Mouse (Mus musculus): Measurements from ENCODE around the gene Cox6a2. TPM values are rescaled to one million over a fixed set of nuclear protein-coding genes. Genes with fewer than 3 reads are reported as not detected.

Gene Cox6a2
- total RNA-seq (2021): 1,000 to 10,000 TPM; 2,394 to 2,415 TPM

DNA sequence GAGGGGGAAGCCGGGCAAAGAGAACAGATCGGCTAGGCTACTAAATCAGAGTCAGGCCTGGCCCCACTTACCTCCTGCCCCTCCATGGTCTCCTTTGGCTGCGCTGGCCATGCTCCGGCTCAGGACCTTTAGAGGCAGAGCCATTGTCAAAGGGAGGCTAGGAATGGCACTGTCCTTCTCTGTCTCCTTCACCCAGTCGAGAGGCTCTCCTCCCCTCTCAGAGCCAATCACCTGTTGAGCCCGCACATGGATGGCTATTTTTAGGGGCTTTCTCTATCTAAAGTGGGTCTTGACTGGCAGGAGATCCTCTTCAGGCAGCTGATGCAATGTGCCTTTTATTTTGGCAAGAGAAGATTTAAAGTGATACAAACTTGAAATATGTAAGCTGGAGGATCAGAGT lies at the start of gene Cox6a2:
Gene Cox6a2 (minus strand): TSS at position 236 of the 400 bp plus-strand sequence.
- DNase-seq (ENCODE audit: low spot score): peak; percentile 16
- intact Hi-C loops (cut with DNase I): loop anchor here (5.0 kb wide), 1 partner anchor 199 kb away; no protein-coding TSS in a partner anchor

GRCm38 (mm10) chr7:128255757-128256156 lies 49.6 kb upstream of the Cox6a2 start:
- intact Hi-C loops (cut with DNase I): no loop called here
- DNase-seq (ENCODE audit: low spot score): no peak

DNA sequence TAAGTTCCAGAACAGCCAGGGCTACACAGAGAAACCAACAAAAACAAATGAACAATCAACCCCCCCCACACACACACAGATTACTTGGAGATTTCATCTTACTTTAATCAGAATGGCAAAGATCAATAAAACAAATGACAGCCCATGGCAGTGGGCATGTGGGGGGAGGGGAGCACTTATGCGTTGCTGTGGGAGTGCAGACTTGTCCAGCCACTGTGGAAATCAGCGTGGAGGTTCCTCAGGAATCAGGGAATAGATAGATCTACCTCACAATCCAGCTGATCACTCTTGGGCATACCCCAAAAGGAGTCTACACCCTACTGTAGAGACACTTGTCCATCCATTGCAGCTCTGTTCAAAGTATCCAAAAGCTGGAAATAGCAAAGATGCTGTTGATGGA lies 48.8 kb upstream of the Cox6a2 start:
- DNase-seq (ENCODE audit: low spot score): no peak
- intact Hi-C loops (cut with DNase I): no loop called here

- no peak for DNase-seq (ENCODE audit: low spot score)
- intact Hi-C loops (cut with DNase I): no loop called here
These were observed 46.4 kb upstream of the Cox6a2 start for GRCm38 (mm10) chr7:128252609-128253008.

DNA sequence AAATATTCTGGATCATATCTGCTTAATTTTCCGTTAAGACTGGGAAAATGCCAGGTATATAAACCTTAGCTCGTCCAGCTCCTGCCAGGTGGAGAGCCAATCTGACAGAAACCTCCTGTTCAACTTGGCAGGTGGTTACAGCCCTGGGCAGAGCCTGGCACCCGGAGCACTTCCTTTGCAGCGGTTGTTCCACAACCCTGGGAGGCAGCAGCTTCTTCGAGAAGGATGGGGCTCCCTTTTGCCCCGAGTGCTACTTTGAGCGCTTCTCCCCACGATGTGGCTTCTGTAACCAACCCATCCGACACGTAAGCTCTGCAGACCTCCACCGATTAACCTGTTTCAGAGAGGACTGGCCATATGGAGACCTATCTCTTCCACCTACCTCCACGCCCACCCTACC lies 45.8 kb upstream of the Cox6a2 start:
- intact Hi-C loops (cut with DNase I): no loop called here
- DNase-seq (ENCODE audit: low spot score): no peak

DNA sequence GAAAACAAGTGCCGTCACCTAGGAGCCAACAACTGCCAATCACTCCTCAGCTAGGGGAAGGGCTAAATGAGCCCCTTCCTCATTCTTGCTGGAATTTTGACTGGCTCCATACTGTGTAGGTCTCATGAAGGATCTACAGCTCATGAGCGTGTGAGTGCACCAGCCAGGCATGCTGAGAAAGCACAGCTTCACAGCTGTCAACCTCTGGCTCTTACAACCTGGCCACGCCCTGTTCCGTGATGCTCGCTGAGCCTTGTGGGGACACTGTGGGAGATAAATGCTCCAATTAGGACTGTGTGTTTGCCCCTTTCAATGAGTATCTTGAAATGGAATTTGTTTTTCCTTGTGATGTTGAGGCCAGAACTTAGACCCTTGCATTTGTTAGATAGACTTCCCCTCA lies 43.8 kb upstream of the Cox6a2 start:
- no peak for DNase-seq (ENCODE audit: low spot score)
- intact Hi-C loops (cut with DNase I): loop anchor here (2.0 to 10.0 kb wide), 3 partner anchors 47 to 445 kb away; no protein-coding TSS in a partner anchor

DNA sequence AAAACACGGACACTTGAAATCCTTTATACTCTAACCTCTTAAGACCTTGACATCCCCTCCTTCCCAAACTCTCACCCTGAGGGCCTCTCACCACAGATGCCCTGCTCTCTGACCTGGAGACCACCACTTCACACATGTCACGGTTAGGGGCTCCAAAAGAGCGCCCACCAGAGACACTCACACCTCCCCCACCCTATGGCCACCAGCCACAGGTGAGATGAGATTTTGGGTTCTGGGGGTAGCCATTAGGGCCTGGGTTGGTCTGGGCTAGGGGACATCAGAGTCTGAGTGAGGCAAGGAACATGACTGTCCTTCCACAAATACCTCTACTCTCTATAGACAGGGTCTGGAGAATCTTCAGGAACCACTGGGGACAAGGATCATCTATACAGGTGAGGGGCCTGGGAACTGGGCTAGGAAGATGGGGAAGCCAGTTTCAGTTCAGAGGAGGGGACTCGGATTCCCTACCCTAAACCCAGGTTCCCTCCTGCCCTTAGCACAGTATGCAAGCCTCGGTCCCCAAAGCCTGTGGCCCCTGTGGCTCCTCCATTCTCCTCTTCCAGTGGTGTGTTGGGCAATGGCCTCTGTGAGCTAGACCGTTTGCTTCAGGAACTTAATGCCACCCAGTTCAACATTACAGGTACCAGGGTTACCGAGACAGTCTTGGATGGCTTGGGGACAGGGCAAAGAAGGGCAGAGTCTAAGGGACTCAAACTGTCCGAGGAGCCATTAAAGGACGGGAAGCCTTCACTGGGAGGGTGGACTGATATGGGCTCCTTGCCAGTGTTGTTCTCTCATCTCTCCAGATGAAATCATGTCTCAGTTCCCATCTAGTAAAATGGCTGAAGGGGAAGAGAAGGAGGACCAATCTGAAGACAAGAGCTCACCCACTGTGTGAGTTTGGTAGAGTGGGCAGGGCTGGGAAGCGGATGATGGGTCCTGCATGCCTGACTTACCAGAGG lies 42.2 kb upstream of the Cox6a2 start:
- intact Hi-C loops (cut with DNase I): loop anchor here (2.0 to 10.0 kb wide), 3 partner anchors 48 to 446 kb away; no protein-coding TSS in a partner anchor
- no peak for DNase-seq (ENCODE audit: low spot score)

GRCm38 (mm10) chr7:128247443-128247842 lies 41.3 kb upstream of the Cox6a2 start:
- peak; percentile 70 for DNase-seq (ENCODE audit: low spot score)
- intact Hi-C loops (cut with DNase I): loop anchor here (10.0 kb wide), 1 partner anchor 447 kb away; no protein-coding TSS in a partner anchor

GRCm38 (mm10) chr7:128246496-128247391 lies 40.6 kb upstream of the Cox6a2 start, which contains the start of gene Tgfb1i1:
Tgfb1i1 (plus strand) TSS chr7:128246812.
- intact Hi-C loops (cut with DNase I): loop anchor here (10.0 kb wide), 1 partner anchor 448 kb away; no protein-coding TSS in a partner anchor
- DNase-seq (ENCODE audit: low spot score): peak; percentile 70

DNA sequence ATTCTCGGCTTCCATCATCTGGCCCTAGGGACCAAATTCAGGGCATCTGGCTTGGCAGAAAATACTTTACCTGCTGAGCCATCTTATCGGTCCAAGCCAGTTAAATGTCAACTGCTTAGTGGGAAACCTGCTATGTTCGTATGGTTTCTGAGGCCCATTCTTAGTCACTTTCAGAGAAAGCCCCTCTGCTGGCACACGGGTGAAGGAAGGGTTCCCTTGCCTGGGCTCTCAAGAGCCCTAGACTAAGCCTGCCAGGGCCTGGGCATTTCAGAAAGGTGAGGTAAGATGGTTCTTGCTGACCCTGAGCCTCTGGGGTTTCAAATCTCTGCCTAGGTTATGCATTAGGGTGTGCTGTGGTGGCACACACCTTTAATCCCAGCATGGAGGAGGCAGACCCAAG lies 39.4 kb upstream of the Cox6a2 start:
- no peak for DNase-seq (ENCODE audit: low spot score)
- intact Hi-C loops (cut with DNase I): loop anchor here (10.0 kb wide), 1 partner anchor 449 kb away; no protein-coding TSS in a partner anchor

- intact Hi-C loops (cut with DNase I): loop anchor here (10.0 kb wide), 1 partner anchor 450 kb away; no protein-coding TSS in a partner anchor
- no peak for DNase-seq (ENCODE audit: low spot score)
These were observed 38.3 kb upstream of the Cox6a2 start for GRCm38 (mm10) chr7:128244410-128245025.

- intact Hi-C loops (cut with DNase I): loop anchor here (10.0 kb wide), 1 partner anchor 451 kb away; no protein-coding TSS in a partner anchor
These were observed 37.7 kb upstream of the Cox6a2 start for GRCm38 (mm10) chr7:128243921-128244320.

GRCm38 (mm10) chr7:128242331-128242730 lies 36.1 kb upstream of the Cox6a2 start:
- no peak for DNase-seq (ENCODE audit: low spot score)
- intact Hi-C loops (cut with DNase I): loop anchor here (10.0 kb wide), 1 partner anchor 452 kb away; no protein-coding TSS in a partner anchor

More at GRCm38 (mm10) chr7:128243921-128244320, 37.7 kb upstream of the Cox6a2 start:
- no peak for DNase-seq (ENCODE audit: low spot score)

- DNase-seq (ENCODE audit: low spot score): no peak
- intact Hi-C loops (cut with DNase I): loop anchor here (10.0 kb wide), 1 partner anchor 455 kb away; no protein-coding TSS in a partner anchor
These were observed 34.1 kb upstream of the Cox6a2 start for GRCm38 (mm10) chr7:128240131-128240784.

- no peak for DNase-seq (ENCODE audit: low spot score)
These were observed 32.8 kb upstream of the Cox6a2 start for GRCm38 (mm10) chr7:128238991-128239390.

GRCm38 (mm10) chr7:128237927-128238778 lies 32.0 kb upstream of the Cox6a2 start, which contains the start of gene 9130023H24Rik:
9130023H24Rik (minus strand) TSS chr7:128238031.
- intact Hi-C loops (cut with DNase I): loop anchor here (2.0 to 10.0 kb wide), 2 partner anchors 107 to 217 kb away; no protein-coding TSS in a partner anchor
- DNase-seq (ENCODE audit: low spot score): peak; percentile 99

More at GRCm38 (mm10) chr7:128238991-128239390, 32.8 kb upstream of the Cox6a2 start:
- intact Hi-C loops (cut with DNase I): loop anchor here (10.0 kb wide), 1 partner anchor 216 kb away; no protein-coding TSS in a partner anchor

GRCm38 (mm10) chr7:128237593-128237926 lies 31.4 kb upstream of the Cox6a2 start:
- intact Hi-C loops (cut with DNase I): loop anchor here (2.0 to 10.0 kb wide), 2 partner anchors 107 to 217 kb away; no protein-coding TSS in a partner anchor
- no peak for DNase-seq (ENCODE audit: low spot score)

Data from heart, postnatal 25 days (tissue).